Mouse (Mus musculus) myocyte (in vitro differentiated cells): ENCODE data around the gene Scn4a.

Experiments
- SRF ChIP-seq: IDR thresholded peaks from one replicate; pipeline ENCODE4 v1.6.1; 2011; ENCODE audit warnings: low read depth; ENCODE audit not compliant: control insufficient read depth, insufficient read length
- TCF12 ChIP-seq: IDR thresholded peaks from one replicate; pipeline ENCODE4 v1.6.1; 2011; ENCODE audit warnings: mild to moderate bottlenecking, control low read depth; ENCODE audit not compliant: poor library complexity, insufficient read depth, severe bottlenecking

DNA sequence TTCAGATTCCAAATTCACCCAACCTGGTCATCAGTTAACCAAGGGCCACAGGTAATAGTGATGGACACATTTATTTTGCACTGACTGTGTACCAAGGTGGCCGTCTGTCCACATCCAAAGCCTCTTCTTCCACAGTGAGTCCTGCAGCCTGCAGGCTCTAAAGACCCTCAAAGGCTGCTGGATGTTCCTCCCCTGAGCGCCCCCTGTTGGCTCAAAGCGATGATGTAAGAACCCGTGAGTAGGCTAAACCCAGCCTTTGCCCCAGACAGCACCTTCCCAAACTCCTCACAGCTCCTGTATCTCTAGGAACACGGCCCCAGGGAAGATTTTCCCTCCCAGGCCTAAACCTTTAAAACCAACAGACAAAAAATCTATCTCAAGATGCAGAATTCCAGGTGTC lies 6.3 kb upstream of the Scn4a start:
- TF ChIP-seq SRF: no peak
- no peak for TF ChIP-seq TCF12
